Mouse (Mus musculus): ENCODE results near the gene Brwd1. TPM values are rescaled to one million over a fixed set of nuclear protein-coding genes. Genes with fewer than 3 reads are reported as not detected.
A peak's percentile ranks its signal among the peaks of the same experiment; 100 is the strongest.
"Not testable (repeated sequence)": the region's sequence is repeated elsewhere in the genome, so short reads cannot be mapped to it uniquely, and the experiment has no call there.

Brwd1 gene
- polyA plus RNA-seq, 1 experiment from 2014 or later, result 76.2 TPM

GRCm38 (mm10) chr16:95999291-95999690 lies 83.0 kb downstream of the Brwd1 start:
- Histone ChIP-seq H3K4me3 (replicated peaks) (no peak overlapping the region), H3K9ac (no peak overlapping the region), H3K9me3 (no peaks in the 10 kb centered on the region), H3K4me1 (no peaks in the 10 kb centered on the region), H3K27me3 (replicated peaks) (no peaks in the 10 kb centered on the region), H3K36me3 (peaks cover 36% of the 10 kb centered on the region), H3K4me2 (no peak overlapping the region), H3K27ac (no peak overlapping the region)
- no peak for ATAC-seq (ENCODE audit: insufficient read depth, low FRiP score, low read depth)
- 81% methylated on average over 5 of the region's 5 CpGs for WGBS

- WGBS, result 79% methylated on average over 7 of the region's 7 CpGs
- Histone ChIP-seq H3K27me3 (replicated peaks) (no peaks in the 10 kb centered on the region), H3K36me3 (peaks cover 23% of the 10 kb centered on the region), H3K9ac (no peak overlapping the region), H3K4me1 (0 out of 2 replicates have a peak, but pooled peaks cover 3% of the 10 kb centered on the region), H3K27ac (no peak overlapping the region), H3K9me3 (no peaks in the 10 kb centered on the region), H3K4me2 (no peak overlapping the region), H3K4me3 (replicated peaks) (no peak overlapping the region)
- no peak for ATAC-seq (ENCODE audit: insufficient read depth, low FRiP score, low read depth)
These were observed 86.2 kb downstream of the Brwd1 start for GRCm38 (mm10) chr16:95996156-95996555.

- ATAC-seq (ENCODE audit: insufficient read depth, low FRiP score, low read depth); H3K4me1 ChIP-seq; H3K4me2 ChIP-seq; H3K9ac ChIP-seq; H3K27ac ChIP-seq; H3K27me3 ChIP-seq (replicated peaks); H3K9me3 ChIP-seq; H3K4me3 ChIP-seq (replicated peaks): not testable (repeated sequence)
- peaks cover 16% of the 10 kb centered on the region; the same call in 1 of the 2 replicates for H3K36me3 ChIP-seq
- 82% methylated on average over 4 of the region's 4 CpGs for WGBS
These were observed 87.8 kb downstream of the Brwd1 start for GRCm38 (mm10) chr16:95994576-95994975.

- no peak overlapping the region for H3K4me2 ChIP-seq
- H3K36me3 ChIP-seq, result peaks cover 15% of the 10 kb centered on the region
- H3K9me3 ChIP-seq, result no peaks in the 10 kb centered on the region
- WGBS, result 55% methylated on average over 5 of the region's 5 CpGs
- no peak overlapping the region for H3K27ac ChIP-seq
- no peaks in the 10 kb centered on the region for H3K27me3 ChIP-seq (replicated peaks)
- ATAC-seq (ENCODE audit: insufficient read depth, low FRiP score, low read depth), result no peak
- no peak overlapping the region for H3K4me3 ChIP-seq (replicated peaks)
- no peak overlapping the region for H3K9ac ChIP-seq
- H3K4me1 ChIP-seq, result peaks cover 6% of the 10 kb centered on the region; the same call in 1 of the 2 replicates
These were observed 89.7 kb downstream of the Brwd1 start for GRCm38 (mm10) chr16:95992596-95992995.

GRCm38 (mm10) chr16:95991122-95991900 lies 91.0 kb downstream of the Brwd1 start:
- H3K9ac ChIP-seq, result peak overlapping the region; percentile 62; the same call in 1 of the 2 replicates
- peaks cover 11% of the 10 kb centered on the region for H3K36me3 ChIP-seq
- H3K4me1 ChIP-seq, result peaks cover 6% of the 10 kb centered on the region; the same call in 1 of the 2 replicates
- no peaks in the 10 kb centered on the region for H3K27me3 ChIP-seq (replicated peaks)
- peak overlapping the region; percentile 85 for H3K27ac ChIP-seq
- no peak for ATAC-seq (ENCODE audit: insufficient read depth, low FRiP score, low read depth)
- no peaks in the 10 kb centered on the region for H3K9me3 ChIP-seq
- peak overlapping the region; percentile 71 for H3K4me2 ChIP-seq
- peak overlapping the region; percentile 83 for H3K4me3 ChIP-seq (replicated peaks)
- 8% methylated on average over 10 of the region's 10 CpGs for WGBS

GRCm38 (mm10) chr16:95990462-95991121 lies 91.7 kb downstream of the Brwd1 start, which contains the start of gene Psmg1:
Gene Psmg1 (minus strand): TSS chr16:95990960.
- Histone ChIP-seq H3K4me2 (peak within 1 kb of the TSS; percentile 71), H3K4me1 (peaks cover 6% of the 10 kb centered on the region; the same call in 1 of the 2 replicates), H3K27ac (peak within 1 kb of the TSS; percentile 91), H3K4me3 (replicated peaks) (peak within 1 kb of the TSS; percentile 83), H3K36me3 (peaks cover 11% of the 10 kb centered on the region), H3K27me3 (replicated peaks) (no peaks in the 10 kb centered on the region), H3K9ac (peak within 1 kb of the TSS; percentile 62), H3K9me3 (no peaks in the 10 kb centered on the region)
- WGBS, result under 1% methylated on average over 59 of the region's 62 CpGs
- peak; percentile 91 for ATAC-seq (ENCODE audit: insufficient read depth, low FRiP score, low read depth)

GRCm38 (mm10) chr16:95984911-95985310 lies 97.4 kb downstream of the Brwd1 start:
- Histone ChIP-seq H3K4me1 (peaks cover 2% of the 10 kb centered on the region; the same call in 1 of the 2 replicates), H3K36me3 (peaks cover 19% of the 10 kb centered on the region), H3K9ac (no peak overlapping the region), H3K9me3 (no peaks in the 10 kb centered on the region), H3K4me3 (replicated peaks) (no peak overlapping the region), H3K4me2 (no peak overlapping the region), H3K27me3 (replicated peaks) (no peaks in the 10 kb centered on the region), H3K27ac (no peak overlapping the region)
- WGBS, result 78% methylated on average over 5 of the region's 5 CpGs
- ATAC-seq (ENCODE audit: insufficient read depth, low FRiP score, low read depth), result no peak

GRCm38 (mm10) chr16:95983601-95984000 lies 98.7 kb downstream of the Brwd1 start:
- H3K4me2 ChIP-seq, result no peak overlapping the region
- no peaks in the 10 kb centered on the region for H3K27me3 ChIP-seq (replicated peaks)
- ATAC-seq (ENCODE audit: insufficient read depth, low FRiP score, low read depth), result no peak
- WGBS, result 73% methylated on average over 7 of the region's 7 CpGs
- H3K4me1 ChIP-seq, result no peaks in the 10 kb centered on the region
- H3K36me3 ChIP-seq, result peaks cover 20% of the 10 kb centered on the region
- H3K27ac ChIP-seq, result no peak overlapping the region
- H3K9ac ChIP-seq, result no peak overlapping the region
- H3K4me3 ChIP-seq (replicated peaks), result no peak overlapping the region
- H3K9me3 ChIP-seq, result no peaks in the 10 kb centered on the region

GRCm38 (mm10) chr16:95970841-95971240 lies 111.5 kb downstream of the Brwd1 start:
- Histone ChIP-seq H3K36me3 (no peaks in the 10 kb centered on the region), H3K4me2 (no peak overlapping the region), H3K4me1 (no peaks in the 10 kb centered on the region), H3K27me3 (replicated peaks) (no peaks in the 10 kb centered on the region), H3K9me3 (no peaks in the 10 kb centered on the region), H3K27ac (no peak overlapping the region), H3K9ac (no peak overlapping the region), H3K4me3 (replicated peaks) (no peak overlapping the region)
- 72% methylated on average over 2 of the region's 2 CpGs for WGBS
- ATAC-seq (ENCODE audit: insufficient read depth, low FRiP score, low read depth), result no peak

GRCm38 (mm10) chr16:95967455-95967854 lies 114.9 kb downstream of the Brwd1 start:
- Histone ChIP-seq H3K4me1 (no peaks in the 10 kb centered on the region), H3K27me3 (replicated peaks) (no peaks in the 10 kb centered on the region), H3K9me3 (no peaks in the 10 kb centered on the region), H3K27ac (no peak overlapping the region), H3K4me2 (no peak overlapping the region), H3K9ac (no peak overlapping the region), H3K4me3 (replicated peaks) (no peak overlapping the region), H3K36me3 (no peaks in the 10 kb centered on the region)
- ATAC-seq (ENCODE audit: insufficient read depth, low FRiP score, low read depth), result no peak
- WGBS, result 70% methylated on average over 11 of the region's 11 CpGs

- no peaks in the 10 kb centered on the region for H3K36me3 ChIP-seq
- no peak overlapping the region for H3K4me2 ChIP-seq
- WGBS, result 40% methylated on average over 11 of the region's 11 CpGs
These were observed 117.8 kb downstream of the Brwd1 start for GRCm38 (mm10) chr16:95964427-95965023.

GRCm38 (mm10) chr16:95961484-95961883 lies 120.8 kb downstream of the Brwd1 start:
- H3K4me2 ChIP-seq; H3K4me3 ChIP-seq (replicated peaks); H3K27ac ChIP-seq; H3K36me3 ChIP-seq; ATAC-seq (ENCODE audit: insufficient read depth, low FRiP score, low read depth); H3K9ac ChIP-seq; H3K27me3 ChIP-seq (replicated peaks); H3K4me1 ChIP-seq; H3K9me3 ChIP-seq: not testable (repeated sequence)
- WGBS, result 67% methylated on average over 1 of the region's 1 CpGs

More at GRCm38 (mm10) chr16:95964427-95965023, 117.8 kb downstream of the Brwd1 start:
- H3K27ac ChIP-seq, result no peak overlapping the region
- H3K4me1 ChIP-seq, result no peaks in the 10 kb centered on the region
- no peak overlapping the region for H3K9ac ChIP-seq
- H3K27me3 ChIP-seq (replicated peaks), result no peaks in the 10 kb centered on the region
- H3K4me3 ChIP-seq (replicated peaks), result no peak overlapping the region
- H3K9me3 ChIP-seq, result no peaks in the 10 kb centered on the region
- ATAC-seq (ENCODE audit: insufficient read depth, low FRiP score, low read depth), result no peak
